Mouse (Mus musculus): ENCODE results near the gene Gdf7.

The Gdf7 gene

GRCm38 (mm10) chr12:8329236-8329635, 27.5 kb upstream of the Gdf7 start:
- in situ Hi-C loops (cut with MboI; ENCODE audit: unreplicated experiment in 2 of 2): loop anchor here in 1 of 2 experiments (10.0 kb wide), 1 partner anchor 676 kb away; no protein-coding TSS in a partner anchor

GRCm38 (mm10) chr12:8327675-8328053, 25.9 kb upstream of the Gdf7 start:
- in situ Hi-C loops (cut with MboI; ENCODE audit: unreplicated experiment in 2 of 2): loop anchor here in 1 of 2 experiments (10.0 kb wide), 1 partner anchor 677 kb away; no protein-coding TSS in a partner anchor

- in situ Hi-C loops (cut with MboI; ENCODE audit: unreplicated experiment in 2 of 2): loop anchor here in 1 of 2 experiments (10.0 kb wide), 1 partner anchor 678 kb away; no protein-coding TSS in a partner anchor
Measured at GRCm38 (mm10) chr12:8326825-8327674, 25.3 kb upstream of the Gdf7 start.

GRCm38 (mm10) chr12:8325943-8326522, 24.3 kb upstream of the Gdf7 start:
- in situ Hi-C loops (cut with MboI; ENCODE audit: unreplicated experiment in 2 of 2): loop anchor here in 1 of 2 experiments (10.0 kb wide), 1 partner anchor 679 kb away; no protein-coding TSS in a partner anchor

GRCm38 (mm10) chr12:8325245-8325942, 23.6 kb upstream of the Gdf7 start:
- in situ Hi-C loops (cut with MboI; ENCODE audit: unreplicated experiment in 2 of 2): loop anchor here in 1 of 2 experiments (10.0 kb wide), 1 partner anchor 679 kb away; no protein-coding TSS in a partner anchor

- in situ Hi-C loops (cut with MboI; ENCODE audit: unreplicated experiment in 2 of 2): loop anchor here (5.0 to 10.0 kb wide), 2 partner anchors 178 to 681 kb away; partner anchors contain the start of gene Rhob (in 2 of the 2)
Measured at GRCm38 (mm10) chr12:8324086-8324485, 22.3 kb upstream of the Gdf7 start.

- in situ Hi-C loops (cut with MboI; ENCODE audit: unreplicated experiment in 2 of 2): loop anchor here (5.0 to 10.0 kb wide), 2 partner anchors 181 to 683 kb away; partner anchors contain the start of gene Rhob (in 2 of the 2)
Measured at GRCm38 (mm10) chr12:8321506-8321905, 19.8 kb upstream of the Gdf7 start.

- in situ Hi-C loops (cut with MboI; ENCODE audit: unreplicated experiment in 2 of 2): loop anchor here (5.0 to 10.0 kb wide), 2 partner anchors 182 to 685 kb away; partner anchors contain the start of gene Rhob (in 2 of the 2)
Measured at GRCm38 (mm10) chr12:8320084-8320713, 18.4 kb upstream of the Gdf7 start.

GRCm38 (mm10) chr12:8316541-8316940, 14.8 kb upstream of the Gdf7 start:
- in situ Hi-C loops (cut with MboI; ENCODE audit: unreplicated experiment in 2 of 2): loop anchor here in 1 of 2 experiments (10.0 kb wide), 1 partner anchor 688 kb away; no protein-coding TSS in a partner anchor

GRCm38 (mm10) chr12:8313773-8314172, 12.0 kb upstream of the Gdf7 start:
- in situ Hi-C loops (cut with MboI; ENCODE audit: unreplicated experiment in 2 of 2): loop anchor here in 1 of 2 experiments (10.0 kb wide), 1 partner anchor 691 kb away; no protein-coding TSS in a partner anchor

- in situ Hi-C loops (cut with MboI; ENCODE audit: unreplicated experiment in 2 of 2): loop anchor here in 1 of 2 experiments (10.0 kb wide), 1 partner anchor 691 kb away; no protein-coding TSS in a partner anchor
Measured at GRCm38 (mm10) chr12:8313270-8313771, 11.6 kb upstream of the Gdf7 start, which contains the start of gene Hs1bp3. Gene Hs1bp3, plus strand, starts transcription at chr12:8313432.

- in situ Hi-C loops (cut with MboI; ENCODE audit: unreplicated experiment in 2 of 2): loop anchor here in 1 of 2 experiments (10.0 kb wide), 1 partner anchor 693 kb away; no protein-coding TSS in a partner anchor
Measured at GRCm38 (mm10) chr12:8312266-8312665, 10.5 kb upstream of the Gdf7 start.

- in situ Hi-C loops (cut with MboI; ENCODE audit: unreplicated experiment in 2 of 2): loop anchor here in 1 of 2 experiments (10.0 kb wide), 1 partner anchor 694 kb away; no protein-coding TSS in a partner anchor
Measured at GRCm38 (mm10) chr12:8310992-8311391, 9.2 kb upstream of the Gdf7 start.

- in situ Hi-C loops (cut with MboI; ENCODE audit: unreplicated experiment in 2 of 2): loop anchor here (5.0 to 10.0 kb wide), 3 partner anchors 72 to 315 kb away; no protein-coding TSS in a partner anchor
Measured at GRCm38 (mm10) chr12:8306910-8307309, 5.2 kb upstream of the Gdf7 start.

- in situ Hi-C loops (cut with MboI; ENCODE audit: unreplicated experiment in 2 of 2): loop anchor here (5.0 to 10.0 kb wide), 3 partner anchors 72 to 314 kb away; no protein-coding TSS in a partner anchor
Measured at GRCm38 (mm10) chr12:8306432-8306831, 4.7 kb upstream of the Gdf7 start.

GRCm38 (mm10) chr12:8305258-8305657, 3.5 kb upstream of the Gdf7 start:
- in situ Hi-C loops (cut with MboI; ENCODE audit: unreplicated experiment in 2 of 2): loop anchor here (5.0 to 10.0 kb wide), 3 partner anchors 70 to 313 kb away; no protein-coding TSS in a partner anchor

GRCm38 (mm10) chr12:8301011-8301814, 541 bp downstream of the Gdf7 start:
- in situ Hi-C loops (cut with MboI; ENCODE audit: unreplicated experiment in 2 of 2): loop anchor here in 1 of 2 experiments (10.0 kb wide), 1 partner anchor 66 kb away; no protein-coding TSS in a partner anchor

GRCm38 (mm10) chr12:8300521-8300920, 1.2 kb downstream of the Gdf7 start:
- in situ Hi-C loops (cut with MboI; ENCODE audit: unreplicated experiment in 2 of 2): loop anchor here in 1 of 2 experiments (10.0 kb wide), 1 partner anchor 66 kb away; no protein-coding TSS in a partner anchor
